Mouse (Mus musculus): ENCODE data around the gene Asf1a.

GRCm38 (mm10) chr10:53613955-53614354, 17.4 kb downstream of the Asf1a start:
- no peak for TF ChIP-seq ZNF384 (IDR thresholded peaks at IDR 0.05; ENCODE audit: low read depth, low read length)
- no peak for TF ChIP-seq CHD2 (IDR thresholded peaks at IDR 0.05; ENCODE audit: low read depth, low read length)
- TF ChIP-seq ZC3H11A (IDR thresholded peaks at IDR 0.05; ENCODE audit: borderline replicate concordance, low read depth, low read length), result no peak
- TF ChIP-seq HCFC1 (IDR thresholded peaks at IDR 0.05; ENCODE audit: borderline replicate concordance, insufficient read depth, low read length), result no peak
- TF ChIP-seq MAFK (IDR thresholded peaks at IDR 0.05; ENCODE audit: insufficient read depth, low read depth, low read length), result no peak
